Mouse (Mus musculus) erythroblast, embryonic 14.5 days (primary cell): Measurements from ENCODE around the gene Map4.

Experiments used
- GATA1 ChIP-seq: IDR thresholded peaks from 2 replicates; pipeline ENCODE4 v1.6.1; 2012; ENCODE audit warnings: low read length, inconsistent platforms, mixed read lengths
- TAL1 ChIP-seq: IDR thresholded peaks from 3 replicates; pipeline ENCODE4 v1.6.1; 2012; ENCODE audit warnings: low read length, inconsistent platforms, mixed read lengths

DNA sequence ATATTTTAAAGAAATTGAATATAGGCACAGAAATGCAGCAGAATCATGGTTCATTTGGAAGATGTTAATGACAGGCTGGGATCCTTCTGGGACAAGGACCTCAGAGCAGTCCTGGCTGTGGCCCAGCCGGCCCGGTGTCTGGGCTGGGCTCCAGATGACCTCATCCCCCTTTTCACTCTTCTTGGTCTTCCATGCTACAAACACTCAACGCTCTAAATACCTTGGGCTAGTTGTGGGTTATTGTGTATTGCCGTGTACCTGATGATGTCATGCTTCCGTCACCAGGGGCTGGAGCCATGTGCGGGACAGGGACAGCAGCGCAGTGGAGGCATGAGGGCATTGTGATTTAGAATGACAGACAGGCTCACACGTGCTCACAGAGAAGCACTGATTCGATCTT is 139.1 kb downstream of the Map4 start:
- TF ChIP-seq GATA1 (no peak), TAL1 (no peak)
